Mouse (Mus musculus): Measurements from ENCODE around the gene Ccdc88a.

GRCm38 (mm10) chr11:29389913-29390312, 16.5 kb downstream of the Ccdc88a start:
- TF ChIP-seq CTCF (conservative IDR thresholded peaks at IDR 0.05; ENCODE audit: low read length), result no peak
- no peak for TF ChIP-seq NANOG (IDR thresholded peaks at IDR 0.05; ENCODE audit: borderline replicate concordance, low read length)
